Mouse (Mus musculus): ENCODE data around the gene Tsc1. TPM values are rescaled to one million over a fixed set of nuclear protein-coding genes. Genes with fewer than 3 reads are reported as not detected.

Tsc1 gene
- polyA plus RNA-seq, 1 experiment from 2014 or later = 16.7 TPM

DNA sequence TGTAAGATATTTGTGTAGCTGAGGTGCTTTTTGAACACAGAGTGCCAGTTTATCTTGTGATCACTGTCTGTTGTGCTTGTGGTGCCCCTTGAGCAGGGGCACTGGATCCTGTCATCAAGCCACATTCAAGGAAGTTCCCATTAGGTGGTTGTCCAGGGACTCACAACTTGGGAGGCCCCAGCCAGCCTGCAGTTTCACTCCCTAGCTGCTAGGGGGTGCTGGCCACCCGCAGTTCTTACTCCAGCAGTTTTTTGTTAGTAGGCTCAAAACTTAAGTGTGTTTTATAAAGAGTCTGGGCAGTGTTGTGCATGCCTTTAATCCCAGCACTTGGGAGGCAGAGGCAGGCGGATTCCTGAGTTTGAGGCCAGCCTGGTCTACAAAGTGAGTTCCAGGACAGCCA is 13.3 kb downstream of the Tsc1 start:
- Histone ChIP-seq H3K9ac (no peak overlapping the region), H3K27ac (ENCODE audit: poor library complexity, severe bottlenecking) (no peak overlapping the region), H3K9me3 (replicated peaks) (no peaks in the 10 kb centered on the region), H3K4me2 (no peak overlapping the region), H3K4me3 (no peak overlapping the region), H3K36me3 (peaks cover 44% of the 10 kb centered on the region), H3K4me1 (replicated peaks) (no peaks in the 10 kb centered on the region), H3K27me3 (replicated peaks) (no peaks in the 10 kb centered on the region)
- WGBS = 58% methylated on average over 2 of the region's 2 CpGs
- ATAC-seq (ENCODE audit: insufficient number of reproducible peaks, low FRiP score) = no peak

DNA sequence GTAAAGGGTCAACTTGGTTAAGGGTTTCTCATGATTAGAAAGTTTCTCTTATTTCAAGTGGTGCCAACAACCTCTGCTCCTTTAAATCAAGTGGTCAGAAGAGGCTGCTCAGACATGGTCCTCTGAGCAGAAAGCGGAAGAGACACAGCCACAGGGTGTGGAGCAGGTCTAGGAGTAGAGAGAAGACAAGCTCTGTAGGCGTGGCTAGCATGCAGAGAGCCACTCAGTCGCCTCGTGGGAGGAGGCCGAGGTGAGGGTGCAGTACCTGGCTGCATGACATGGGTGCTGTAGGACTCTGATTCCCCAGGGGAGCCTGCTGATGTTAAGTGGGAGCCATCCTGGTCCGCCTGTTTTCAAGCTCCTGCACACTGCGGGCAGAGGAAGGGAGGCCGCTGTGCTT is 15.2 kb downstream of the Tsc1 start:
- Histone ChIP-seq H3K27me3 (replicated peaks) (no peaks in the 10 kb centered on the region), H3K4me1 (replicated peaks) (no peaks in the 10 kb centered on the region), H3K4me2 (no peak overlapping the region), H3K9me3 (replicated peaks) (no peaks in the 10 kb centered on the region), H3K27ac (ENCODE audit: poor library complexity, severe bottlenecking) (no peak overlapping the region), H3K4me3 (no peak overlapping the region), H3K9ac (no peak overlapping the region), H3K36me3 (peaks cover 63% of the 10 kb centered on the region)
- ATAC-seq (ENCODE audit: insufficient number of reproducible peaks, low FRiP score) = no peak
- WGBS = 75% methylated on average over 8 of the region's 8 CpGs

DNA sequence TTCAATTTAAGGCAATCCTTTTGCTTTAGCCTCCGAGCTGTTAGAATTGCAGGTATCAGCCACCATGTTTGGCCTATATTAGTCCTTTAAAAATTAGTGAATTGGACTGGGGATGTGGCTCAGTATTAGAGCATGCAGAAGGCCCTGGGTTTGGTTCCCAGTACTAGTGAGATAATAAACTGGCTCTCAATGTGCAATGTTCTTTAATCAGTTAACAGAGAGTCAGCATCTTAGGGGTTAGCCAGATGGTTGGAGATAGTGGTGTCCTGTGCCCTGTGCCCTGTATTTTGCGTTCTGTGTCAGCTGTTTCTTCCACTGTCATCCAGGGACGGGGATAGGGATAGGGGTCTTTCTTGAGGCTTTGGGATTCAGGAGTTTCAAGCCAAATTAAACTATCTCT is 21.9 kb downstream of the Tsc1 start:
- Histone ChIP-seq H3K27ac (ENCODE audit: poor library complexity, severe bottlenecking) (no peak overlapping the region), H3K27me3 (replicated peaks) (no peaks in the 10 kb centered on the region), H3K36me3 (peaks cover 93% of the 10 kb centered on the region), H3K9ac (no peak overlapping the region), H3K4me3 (no peak overlapping the region), H3K4me1 (replicated peaks) (no peaks in the 10 kb centered on the region), H3K9me3 (replicated peaks) (no peaks in the 10 kb centered on the region), H3K4me2 (no peak overlapping the region)
- ATAC-seq (ENCODE audit: insufficient number of reproducible peaks, low FRiP score) = no peak
- WGBS = 85% methylated on average over 3 of the region's 3 CpGs

DNA sequence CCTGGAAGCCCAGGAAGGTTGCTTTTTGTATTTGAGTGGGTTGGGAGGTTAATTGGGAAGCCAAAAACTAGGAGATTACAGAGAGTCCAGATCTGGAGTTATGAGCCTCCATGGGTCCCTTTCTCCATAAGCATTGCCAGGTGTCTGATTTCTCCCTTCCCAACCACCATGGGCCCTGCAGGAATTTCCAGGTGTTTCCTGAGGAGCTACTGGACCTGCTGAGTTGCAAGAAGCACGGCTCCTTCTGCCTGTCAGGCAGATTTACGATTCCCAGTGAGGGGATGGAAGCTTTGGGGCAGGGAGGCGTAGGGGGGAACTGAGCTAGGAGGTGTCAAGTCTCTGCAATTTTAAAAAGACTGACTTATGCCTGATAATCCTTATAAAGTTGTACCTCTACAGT is 24.8 kb downstream of the Tsc1 start:
- 78% methylated on average over 3 of the region's 3 CpGs for WGBS
- no peak for ATAC-seq (ENCODE audit: insufficient number of reproducible peaks, low FRiP score)
- Histone ChIP-seq H3K9me3 (replicated peaks) (no peaks in the 10 kb centered on the region), H3K27me3 (replicated peaks) (no peaks in the 10 kb centered on the region), H3K4me1 (replicated peaks) (no peaks in the 10 kb centered on the region), H3K9ac (no peak overlapping the region), H3K27ac (ENCODE audit: poor library complexity, severe bottlenecking) (no peak overlapping the region), H3K4me2 (no peak overlapping the region), H3K36me3 (peaks cover 85% of the 10 kb centered on the region), H3K4me3 (no peak overlapping the region)

DNA sequence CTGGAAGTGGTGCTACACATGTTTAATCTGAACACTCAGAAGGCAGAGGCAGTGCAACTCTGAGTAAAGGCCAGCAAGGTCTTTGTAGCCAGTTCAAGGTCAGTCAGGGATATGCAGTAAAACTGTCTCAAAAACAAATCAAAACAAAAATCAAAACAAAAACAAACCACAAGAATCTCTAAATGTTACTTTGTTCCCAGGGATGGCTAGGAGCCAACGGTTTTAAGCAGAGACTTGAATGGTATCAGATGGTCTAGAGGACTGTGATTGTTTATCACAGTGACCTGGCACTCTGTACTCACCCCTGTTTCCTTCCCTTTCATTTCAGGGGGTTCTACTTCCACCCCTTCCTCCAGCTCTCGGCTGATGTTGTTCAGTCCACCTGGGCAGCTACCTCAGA is 30.4 kb downstream of the Tsc1 start:
- peaks cover 85% of the 10 kb centered on the region for H3K36me3 ChIP-seq
- no peak overlapping the region for H3K4me2 ChIP-seq
- 68% methylated on average over 2 of the region's 2 CpGs for WGBS
- H3K27me3 ChIP-seq (replicated peaks) = no peaks in the 10 kb centered on the region
- H3K9ac ChIP-seq = no peak overlapping the region
- no peaks in the 10 kb centered on the region for H3K9me3 ChIP-seq (replicated peaks)
- no peak overlapping the region for H3K27ac ChIP-seq (ENCODE audit: poor library complexity, severe bottlenecking)
- H3K4me3 ChIP-seq = no peak overlapping the region
- no peaks in the 10 kb centered on the region for H3K4me1 ChIP-seq (replicated peaks)
- no peak for ATAC-seq (ENCODE audit: insufficient number of reproducible peaks, low FRiP score)

DNA sequence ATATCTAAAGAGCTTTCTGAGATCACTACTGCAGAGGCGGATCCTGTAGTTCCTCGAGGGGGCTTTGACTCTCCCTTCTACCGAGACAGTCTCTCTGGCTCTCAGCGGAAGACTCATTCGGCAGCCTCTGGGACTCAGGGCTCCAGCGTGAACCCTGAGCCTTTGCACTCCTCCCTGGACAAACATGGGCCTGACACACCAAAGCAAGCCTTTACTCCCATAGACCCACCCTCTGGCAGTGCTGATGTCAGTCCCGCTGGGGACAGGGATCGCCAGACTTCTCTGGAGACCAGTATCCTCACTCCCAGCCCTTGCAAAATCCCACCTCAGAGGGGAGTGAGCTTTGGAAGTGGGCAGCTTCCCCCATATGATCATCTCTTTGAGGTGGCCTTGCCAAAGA is 35.0 kb downstream of the Tsc1 start:
- no peaks in the 10 kb centered on the region for H3K27me3 ChIP-seq (replicated peaks)
- no peak overlapping the region for H3K4me3 ChIP-seq
- peaks cover 89% of the 10 kb centered on the region for H3K36me3 ChIP-seq
- no peak for ATAC-seq (ENCODE audit: insufficient number of reproducible peaks, low FRiP score)
- H3K9me3 ChIP-seq (replicated peaks) = no peaks in the 10 kb centered on the region
- H3K27ac ChIP-seq (ENCODE audit: poor library complexity, severe bottlenecking) = no peak overlapping the region
- WGBS = 89% methylated on average over 8 of the region's 8 CpGs
- H3K9ac ChIP-seq = no peak overlapping the region
- no peaks in the 10 kb centered on the region for H3K4me1 ChIP-seq (replicated peaks)
- H3K4me2 ChIP-seq = no peak overlapping the region

DNA sequence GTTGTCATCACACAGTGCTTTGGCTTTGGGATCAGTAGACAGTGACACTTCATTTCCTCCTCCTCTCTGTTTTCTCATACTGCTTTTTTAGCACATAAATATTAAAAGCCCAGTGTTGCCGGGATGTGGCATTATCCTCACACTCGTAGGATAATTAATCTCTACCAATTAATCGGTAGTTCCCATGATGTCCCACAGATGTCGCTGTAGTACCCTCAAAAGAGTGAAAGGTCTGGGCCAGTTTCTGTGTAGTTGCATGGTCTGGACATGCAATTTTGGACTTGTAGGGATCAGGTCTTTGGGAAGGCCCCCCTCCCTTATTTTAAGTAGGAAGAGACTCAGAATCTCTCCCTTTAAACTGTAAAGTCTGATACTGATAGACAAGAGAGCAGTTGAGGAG is 39.7 kb downstream of the Tsc1 start:
- Histone ChIP-seq H3K4me2 (no peak overlapping the region), H3K4me3 (no peak overlapping the region), H3K27me3 (replicated peaks) (no peaks in the 10 kb centered on the region), H3K27ac (ENCODE audit: poor library complexity, severe bottlenecking) (no peak overlapping the region), H3K9ac (no peak overlapping the region), H3K4me1 (replicated peaks) (0 out of 2 replicates have a peak, but pooled peaks cover 2% of the 10 kb centered on the region), H3K9me3 (replicated peaks) (no peaks in the 10 kb centered on the region), H3K36me3 (peaks cover 92% of the 10 kb centered on the region)
- WGBS = 48% methylated on average over 4 of the region's 4 CpGs
- ATAC-seq (ENCODE audit: insufficient number of reproducible peaks, low FRiP score) = no peak

DNA sequence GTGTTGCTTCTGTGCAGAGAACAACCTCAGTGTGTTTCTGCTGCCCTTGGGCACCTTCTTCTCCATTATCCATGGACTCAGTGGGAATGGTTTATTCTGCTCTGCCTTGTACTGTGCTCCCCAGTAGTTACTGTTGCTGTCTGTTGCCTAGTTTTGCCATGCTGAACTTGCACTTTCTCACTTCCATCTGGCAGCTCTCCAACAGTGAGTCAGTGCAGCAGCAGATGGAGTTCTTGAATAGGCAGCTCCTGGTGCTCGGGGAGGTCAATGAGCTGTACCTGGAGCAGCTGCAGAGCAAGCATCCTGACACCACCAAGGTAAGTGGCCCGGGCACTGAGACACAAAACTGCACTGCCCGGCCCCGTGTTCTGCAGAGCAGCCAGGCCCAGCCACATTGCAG is 40.7 kb downstream of the Tsc1 start:
- no peak for ATAC-seq (ENCODE audit: insufficient number of reproducible peaks, low FRiP score)
- Histone ChIP-seq H3K9me3 (replicated peaks) (no peaks in the 10 kb centered on the region), H3K4me3 (no peak overlapping the region), H3K27ac (ENCODE audit: poor library complexity, severe bottlenecking) (no peak overlapping the region), H3K27me3 (replicated peaks) (no peaks in the 10 kb centered on the region), H3K4me2 (no peak overlapping the region), H3K4me1 (replicated peaks) (0 out of 2 replicates have a peak, but pooled peaks cover 5% of the 10 kb centered on the region), H3K9ac (no peak overlapping the region), H3K36me3 (peaks cover 92% of the 10 kb centered on the region)
- WGBS = 85% methylated on average over 4 of the region's 4 CpGs

DNA sequence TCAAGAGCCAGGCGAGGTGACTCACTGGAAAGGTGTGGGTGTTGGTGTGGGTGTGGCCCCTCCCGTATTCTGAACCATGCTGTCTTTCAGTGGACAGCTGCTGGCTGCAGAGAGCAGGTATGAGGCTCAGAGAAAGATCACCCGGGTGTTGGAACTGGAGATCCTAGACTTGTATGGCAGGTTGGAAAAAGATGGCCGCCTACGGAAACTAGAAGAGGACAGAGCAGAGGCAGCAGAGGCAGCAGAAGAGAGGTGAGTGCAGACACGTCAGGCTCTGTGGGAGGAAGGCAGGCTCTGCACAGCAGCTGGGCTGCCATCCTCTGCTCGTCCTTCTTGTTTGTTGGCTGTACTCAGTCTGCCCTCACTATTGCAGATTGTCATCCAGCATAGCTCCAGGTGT is 44.9 kb downstream of the Tsc1 start:
- H3K9me3 ChIP-seq (replicated peaks) = no peaks in the 10 kb centered on the region
- ATAC-seq (ENCODE audit: insufficient number of reproducible peaks, low FRiP score) = no peak
- no peak overlapping the region for H3K4me2 ChIP-seq
- WGBS = 82% methylated on average over 7 of the region's 7 CpGs
- no peak overlapping the region for H3K9ac ChIP-seq
- H3K27me3 ChIP-seq (replicated peaks) = no peaks in the 10 kb centered on the region
- H3K36me3 ChIP-seq = peaks cover 68% of the 10 kb centered on the region
- H3K4me3 ChIP-seq = no peak overlapping the region
- H3K4me1 ChIP-seq (replicated peaks) = 0 out of 2 replicates have a peak, but pooled peaks cover 5% of the 10 kb centered on the region
- H3K27ac ChIP-seq (ENCODE audit: poor library complexity, severe bottlenecking) = no peak overlapping the region

DNA sequence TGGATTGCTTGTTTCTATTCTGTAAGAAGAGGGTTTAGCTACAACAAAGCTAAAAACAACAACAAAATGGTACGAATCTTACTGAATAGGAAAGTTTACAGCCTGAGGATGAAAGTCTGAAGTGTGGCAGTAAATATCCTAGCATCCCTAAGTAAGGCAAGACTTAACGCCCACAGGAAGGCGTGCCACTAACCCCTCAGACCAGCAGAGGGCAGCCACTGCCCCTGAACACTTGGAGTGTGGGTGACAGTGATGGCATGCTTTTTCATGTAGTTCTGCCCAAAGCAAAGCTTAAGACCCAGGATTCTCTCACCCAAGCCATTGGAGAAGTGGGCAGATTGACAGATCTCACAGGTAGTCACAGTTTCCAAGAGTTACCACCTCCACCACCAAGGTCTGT is 47.4 kb downstream of the Tsc1 start:
- 0 out of 2 replicates have a peak, but pooled peaks cover 3% of the 10 kb centered on the region for H3K4me1 ChIP-seq (replicated peaks)
- 39% methylated on average over 3 of the region's 3 CpGs for WGBS
- H3K27ac ChIP-seq (ENCODE audit: poor library complexity, severe bottlenecking) = no peak overlapping the region
- H3K4me3 ChIP-seq = no peak overlapping the region
- H3K4me2 ChIP-seq = no peak overlapping the region
- peaks cover 43% of the 10 kb centered on the region for H3K36me3 ChIP-seq
- H3K9me3 ChIP-seq (replicated peaks) = no peaks in the 10 kb centered on the region
- no peak for ATAC-seq (ENCODE audit: insufficient number of reproducible peaks, low FRiP score)
- no peak overlapping the region for H3K9ac ChIP-seq
- no peaks in the 10 kb centered on the region for H3K27me3 ChIP-seq (replicated peaks)

DNA sequence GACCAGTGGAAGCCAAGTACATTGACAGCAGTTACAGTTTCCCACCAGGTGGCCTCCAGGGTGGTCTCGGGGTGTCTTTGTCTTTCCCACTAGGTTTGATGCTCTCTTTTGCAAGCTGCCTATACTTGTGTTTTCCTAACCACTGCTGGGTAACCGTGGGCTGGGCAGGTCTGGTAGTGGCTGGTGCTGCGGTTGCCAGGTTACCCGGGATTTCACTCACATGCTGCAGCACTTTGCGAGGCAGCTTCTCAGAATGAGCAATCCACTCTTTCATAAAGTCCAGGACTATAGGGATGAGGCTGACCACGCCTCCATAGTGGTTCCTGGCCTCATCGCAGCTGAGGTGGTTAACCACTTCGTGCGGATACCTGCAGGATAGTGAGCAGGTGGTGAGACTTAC is 51.7 kb downstream of the Tsc1 start:
- no peaks in the 10 kb centered on the region for H3K27me3 ChIP-seq (replicated peaks)
- H3K9ac ChIP-seq = no peak overlapping the region
- no peak overlapping the region for H3K4me2 ChIP-seq
- peaks cover 3% of the 10 kb centered on the region for H3K36me3 ChIP-seq
- WGBS = 78% methylated on average over 9 of the region's 9 CpGs
- ATAC-seq (ENCODE audit: insufficient number of reproducible peaks, low FRiP score) = no peak
- H3K27ac ChIP-seq (ENCODE audit: poor library complexity, severe bottlenecking) = no peak overlapping the region
- H3K9me3 ChIP-seq (replicated peaks) = no peaks in the 10 kb centered on the region
- H3K4me3 ChIP-seq = no peak overlapping the region
- no peaks in the 10 kb centered on the region for H3K4me1 ChIP-seq (replicated peaks)

DNA sequence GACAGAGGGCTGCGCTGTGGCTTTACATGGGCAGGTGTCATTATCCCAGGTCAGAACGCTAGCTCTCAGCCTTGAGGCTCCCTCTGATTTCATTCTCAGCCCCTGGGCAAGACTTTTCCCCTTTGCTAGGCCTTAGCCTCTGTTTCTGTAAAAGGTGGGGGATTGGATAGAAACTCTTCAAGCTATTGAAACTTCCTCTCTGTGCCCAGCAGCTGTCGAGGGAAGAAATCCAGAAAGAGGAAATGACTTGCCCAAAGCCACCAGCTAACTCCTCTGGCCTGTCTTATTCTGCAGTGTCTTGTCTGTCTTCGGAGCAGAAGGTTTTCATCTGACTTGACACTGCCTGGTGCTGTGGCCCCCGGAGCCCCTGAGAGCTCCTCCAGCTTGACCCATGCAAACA is 57.5 kb downstream of the Tsc1 start:
- ATAC-seq (ENCODE audit: insufficient number of reproducible peaks, low FRiP score) = no peak
- Histone ChIP-seq H3K36me3 (no peaks in the 10 kb centered on the region), H3K4me1 (replicated peaks) (peaks cover 10% of the 10 kb centered on the region), H3K27me3 (replicated peaks) (peaks cover 13% of the 10 kb centered on the region; the same call in 1 of the 2 replicates), H3K9me3 (replicated peaks) (no peaks in the 10 kb centered on the region), H3K27ac (ENCODE audit: poor library complexity, severe bottlenecking) (no peak overlapping the region), H3K9ac (no peak overlapping the region), H3K4me2 (peak overlapping the region; percentile 91; the same call in 1 of the 2 replicates), H3K4me3 (no peak overlapping the region)
- WGBS = 69% methylated on average over 5 of the region's 5 CpGs

Measured in heart, embryonic 12.5 days (tissue).